Mouse (Mus musculus): Measurements from ENCODE around the gene Emc8. TPM values are rescaled to one million over a fixed set of nuclear protein-coding genes. Genes with fewer than 3 reads are reported as not detected.
A peak's percentile ranks its signal among the peaks of the same experiment; 100 is the strongest.

Gene Emc8
- total and polyA plus RNA-seq, 2 experiments from 2014 or later = 87.9 to 124 TPM

DNA sequence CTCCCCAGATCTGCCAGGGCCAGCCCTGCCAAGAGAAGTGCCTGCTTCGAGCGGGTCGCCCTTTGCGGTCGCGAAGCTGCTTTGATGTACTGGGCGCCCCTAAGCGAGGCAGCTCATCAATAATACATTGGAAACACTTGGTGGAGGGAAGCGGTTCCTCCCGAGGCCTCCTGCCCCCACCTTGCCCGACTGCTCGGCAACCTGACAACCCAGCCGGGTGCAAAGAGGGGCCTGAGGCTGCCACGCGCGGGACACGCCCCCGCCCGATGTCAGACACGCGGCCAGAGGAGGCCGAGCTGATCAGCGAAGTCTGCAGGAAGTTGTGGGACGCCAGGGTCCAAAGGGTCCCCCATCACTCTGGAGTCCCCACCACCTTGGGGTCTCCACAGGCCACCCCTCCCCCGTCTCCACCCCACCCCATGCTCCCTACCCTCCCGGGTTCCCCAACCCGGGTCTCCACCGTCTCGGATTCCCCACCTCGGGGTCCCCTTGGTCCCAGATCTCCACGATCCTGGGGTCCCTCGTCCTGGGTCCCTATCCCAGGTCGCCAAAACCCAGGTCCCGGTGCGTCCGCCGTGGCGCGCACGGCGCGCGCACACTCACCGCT lies 34.6 kb downstream of the Emc8 start:
- whole genome bisulfite sequencing = under 1% methylated on average over 38 of the region's 44 CpGs
- H3K27ac ChIP-seq = no peak overlapping the region

DNA sequence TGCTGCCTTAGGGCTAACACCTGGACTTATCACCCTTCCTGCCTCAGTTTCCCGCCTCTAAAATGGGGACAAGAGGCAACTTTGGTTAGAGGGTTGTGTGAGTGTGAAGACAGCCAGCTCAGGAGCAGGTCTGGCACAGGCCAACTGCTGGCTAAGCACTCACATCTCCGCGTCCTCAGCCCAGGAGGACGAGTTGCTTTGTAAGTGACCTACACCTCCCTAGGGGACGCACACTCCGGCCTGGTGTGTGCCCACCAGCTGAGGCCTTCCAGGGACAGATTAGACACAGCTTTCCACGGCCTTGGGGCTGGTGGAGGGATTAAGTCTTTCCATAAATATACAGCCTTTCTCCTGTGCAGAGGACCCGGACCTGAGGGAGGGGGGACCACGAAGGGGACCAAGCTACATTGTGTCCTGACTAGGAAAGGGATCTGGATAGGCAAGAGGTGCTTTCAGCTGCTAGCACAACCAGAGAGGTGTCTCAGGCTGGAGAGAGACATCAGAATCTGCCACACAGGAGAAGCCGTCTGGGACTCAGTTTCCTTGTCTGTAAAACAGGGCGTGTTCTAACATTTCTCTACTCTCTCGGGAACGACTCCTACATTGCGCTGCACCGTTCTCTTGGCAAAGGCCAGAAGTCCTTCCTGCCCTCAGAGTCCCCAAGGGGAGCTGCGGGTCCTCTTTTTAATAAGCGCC lies 35.3 kb downstream of the Emc8 start:
- no peak overlapping the region for H3K27ac ChIP-seq
- TF ChIP-seq CTCF (IDR thresholded peaks at IDR 0.05; ENCODE audit: low read depth) = no peak
- 26% methylated on average over 17 of the region's 17 CpGs for WGBS
- no peaks in the 10 kb centered on the region for H3K9me3 ChIP-seq (ENCODE audit: low read length)
- DNase-seq (ENCODE audit: low spot score) = no peak
- peak overlapping the region; percentile 55 for H3K4me3 ChIP-seq (ENCODE audit: low read length)
- H3K27me3 ChIP-seq (ENCODE audit: insufficient read depth, low read length) = no peaks in the 10 kb centered on the region
- no peaks in the 10 kb centered on the region for H3K36me3 ChIP-seq (ENCODE audit: insufficient read depth, low read length)
- ATAC-seq = no peak
- H3K4me1 ChIP-seq (ENCODE audit: insufficient read depth, low read length) = no peaks in the 10 kb centered on the region
- H3K4me2 ChIP-seq (ENCODE audit: low read depth, low read length) = peak overlapping the region; percentile 94
- no peak overlapping the region for H3K9ac ChIP-seq (replicated peaks; ENCODE audit: low read length)

More for the DNA sequence above, 34.6 kb downstream of the Emc8 start:
- TF ChIP-seq CTCF (IDR thresholded peaks at IDR 0.05; ENCODE audit: low read depth) = no peak
- Histone ChIP-seq H3K9ac (replicated peaks; ENCODE audit: low read length) (peak overlapping the region; percentile 55), H3K4me2 (ENCODE audit: low read depth, low read length) (peak overlapping the region; percentile 94), H3K9me3 (ENCODE audit: low read length) (no peaks in the 10 kb centered on the region), H3K36me3 (ENCODE audit: insufficient read depth, low read length) (no peaks in the 10 kb centered on the region), H3K4me3 (ENCODE audit: low read length) (peak overlapping the region; percentile 55), H3K27me3 (ENCODE audit: insufficient read depth, low read length) (no peaks in the 10 kb centered on the region), H3K4me1 (ENCODE audit: insufficient read depth, low read length) (no peaks in the 10 kb centered on the region)
- ATAC-seq (peak; percentile 33), DNase-seq (ENCODE audit: low spot score) (peak; percentile 13)

DNA sequence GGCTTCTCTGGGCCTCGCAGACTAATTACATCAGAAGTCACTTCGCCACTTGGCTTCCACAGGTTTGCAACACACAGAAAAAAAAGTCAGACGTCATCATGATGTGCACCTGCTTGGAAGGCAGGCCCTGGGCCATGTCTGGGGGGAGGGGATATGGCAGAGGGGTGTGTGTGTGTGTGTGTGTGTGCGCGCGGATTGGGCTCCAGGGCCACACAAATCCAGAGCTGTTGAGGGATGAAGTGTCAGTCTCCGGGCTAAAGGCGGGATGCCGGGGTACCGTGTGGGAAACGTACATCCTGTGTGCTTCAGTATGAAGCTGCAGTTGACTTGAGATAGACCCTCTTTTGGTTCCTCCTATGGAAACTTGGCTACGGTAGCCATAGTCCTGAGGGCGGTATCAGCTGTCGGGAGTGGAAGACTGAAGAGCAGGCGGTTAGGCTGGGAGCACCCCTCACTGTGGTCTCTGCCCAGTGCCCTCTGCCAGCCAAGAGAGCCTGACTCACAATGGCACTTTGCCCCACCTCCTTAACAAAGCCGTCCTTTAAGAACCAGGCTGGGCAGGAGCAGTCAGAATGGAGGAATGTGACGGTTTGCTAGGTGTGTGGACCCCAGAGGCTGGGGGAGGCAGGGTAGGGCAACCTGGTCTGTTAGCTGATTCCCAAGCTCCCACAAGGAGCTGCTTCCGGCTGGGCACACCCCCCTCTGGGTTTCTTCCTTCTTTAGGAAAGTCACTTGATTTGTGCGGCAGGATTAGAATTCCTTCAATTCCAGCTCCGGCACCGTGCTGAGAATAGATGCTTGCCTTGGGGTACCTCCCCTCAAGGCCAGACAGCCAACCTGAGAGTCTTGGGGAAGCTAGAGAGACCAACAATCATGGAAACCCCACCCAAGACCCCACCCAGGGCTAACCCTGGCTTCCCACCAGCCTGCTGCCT lies 36.7 kb downstream of the Emc8 start:
- Histone ChIP-seq H3K9ac (replicated peaks; ENCODE audit: low read length) (no peak overlapping the region), H3K4me3 (ENCODE audit: low read length) (no peak overlapping the region), H3K4me1 (ENCODE audit: insufficient read depth, low read length) (no peaks in the 10 kb centered on the region), H3K4me2 (ENCODE audit: low read depth, low read length) (no peak overlapping the region), H3K27me3 (ENCODE audit: insufficient read depth, low read length) (no peaks in the 10 kb centered on the region), H3K36me3 (ENCODE audit: insufficient read depth, low read length) (no peaks in the 10 kb centered on the region), H3K27ac (no peak overlapping the region), H3K9me3 (ENCODE audit: low read length) (no peaks in the 10 kb centered on the region)
- no peak for ATAC-seq
- peak; percentile 43 for DNase-seq (ENCODE audit: low spot score)
- TF ChIP-seq CTCF (IDR thresholded peaks at IDR 0.05; ENCODE audit: low read depth) = no peak
- 67% methylated on average over 21 of the region's 21 CpGs for WGBS

DNA sequence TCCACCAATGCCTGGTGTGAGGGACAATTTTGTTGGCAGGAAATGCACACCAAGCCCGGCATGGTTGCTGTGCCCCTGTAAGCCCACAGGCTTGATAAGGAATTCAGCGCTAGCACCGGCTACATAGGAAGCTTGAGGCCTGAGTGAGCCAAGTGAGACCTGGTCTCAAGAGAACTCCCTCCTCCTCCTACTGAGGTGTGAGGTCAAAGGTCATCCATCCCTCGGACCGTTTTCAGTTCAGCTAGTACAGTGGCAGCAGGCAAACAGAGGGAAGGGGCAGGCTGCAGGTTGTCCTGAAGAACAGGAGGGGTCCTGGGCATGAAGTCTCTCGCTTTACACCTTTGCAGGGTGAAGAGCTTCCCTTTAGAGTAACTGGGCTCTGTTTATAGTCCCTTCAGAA lies 37.5 kb downstream of the Emc8 start:
- Histone ChIP-seq H3K4me1 (ENCODE audit: insufficient read depth, low read length) (no peaks in the 10 kb centered on the region), H3K9ac (replicated peaks; ENCODE audit: low read length) (no peak overlapping the region), H3K27me3 (ENCODE audit: insufficient read depth, low read length) (no peaks in the 10 kb centered on the region), H3K4me2 (ENCODE audit: low read depth, low read length) (no peak overlapping the region), H3K36me3 (ENCODE audit: insufficient read depth, low read length) (no peaks in the 10 kb centered on the region), H3K9me3 (ENCODE audit: low read length) (no peaks in the 10 kb centered on the region), H3K4me3 (ENCODE audit: low read length) (no peak overlapping the region), H3K27ac (no peak overlapping the region)
- 63% methylated on average over 6 of the region's 6 CpGs for WGBS
- ATAC-seq (no peak), DNase-seq (ENCODE audit: low spot score) (no peak)
- no peak for TF ChIP-seq CTCF (IDR thresholded peaks at IDR 0.05; ENCODE audit: low read depth)

DNA sequence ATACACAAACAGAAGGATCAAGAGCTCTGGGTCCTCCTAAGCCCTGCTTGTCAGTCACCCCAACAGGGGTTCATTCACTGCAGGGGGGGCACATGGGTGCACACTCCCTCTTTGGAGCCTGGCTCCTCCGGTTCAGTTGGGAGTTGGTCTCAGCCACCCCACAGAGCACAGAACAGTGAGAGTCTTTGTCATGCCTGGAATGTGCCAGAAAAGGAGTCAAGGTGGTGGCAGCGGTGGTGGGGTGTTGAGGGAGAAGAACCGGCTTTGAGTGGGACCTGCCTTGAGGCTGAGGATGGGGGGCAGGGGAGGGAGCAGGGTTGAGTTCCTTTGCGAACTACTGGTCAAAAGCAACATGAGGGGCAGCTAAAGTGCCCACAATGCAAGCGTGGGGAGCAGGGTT lies 38.3 kb downstream of the Emc8 start:
- Histone ChIP-seq H3K4me3 (ENCODE audit: low read length) (no peak overlapping the region), H3K4me1 (ENCODE audit: insufficient read depth, low read length) (no peaks in the 10 kb centered on the region), H3K9ac (replicated peaks; ENCODE audit: low read length) (no peak overlapping the region), H3K4me2 (ENCODE audit: low read depth, low read length) (no peak overlapping the region), H3K27ac (no peak overlapping the region), H3K36me3 (ENCODE audit: insufficient read depth, low read length) (no peaks in the 10 kb centered on the region), H3K9me3 (ENCODE audit: low read length) (no peaks in the 10 kb centered on the region), H3K27me3 (ENCODE audit: insufficient read depth, low read length) (no peaks in the 10 kb centered on the region)
- ATAC-seq (no peak), DNase-seq (ENCODE audit: low spot score) (no peak)
- TF ChIP-seq CTCF (IDR thresholded peaks at IDR 0.05; ENCODE audit: low read depth) = no peak
- 45% methylated on average over 5 of the region's 5 CpGs for WGBS

DNA sequence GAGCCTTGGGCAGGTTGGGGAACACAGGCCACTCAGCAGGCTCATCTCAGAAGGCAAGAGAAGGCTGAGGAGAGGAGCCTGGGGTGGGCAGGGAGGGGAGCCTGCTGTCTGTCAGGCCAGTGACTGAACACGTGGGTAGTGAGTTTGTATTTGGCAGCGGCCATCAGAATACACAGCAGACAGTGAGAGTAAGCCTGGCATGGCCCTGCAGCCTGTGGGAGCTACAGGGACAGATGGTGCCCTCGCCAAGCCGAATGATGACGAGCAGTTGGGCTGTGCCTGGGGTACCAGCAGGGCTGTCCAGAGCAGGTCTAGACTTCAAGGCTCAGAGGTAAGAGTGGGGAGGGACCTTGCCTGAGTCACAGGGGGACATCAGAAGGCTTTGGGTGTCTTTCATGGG lies 41.1 kb downstream of the Emc8 start:
- WGBS = 49% methylated on average over 5 of the region's 5 CpGs
- DNase-seq (ENCODE audit: low spot score) = peak; percentile 67

More for the DNA sequence above, 41.1 kb downstream of the Emc8 start:
- ATAC-seq = peak; percentile 67
- no peaks in the 10 kb centered on the region for H3K9me3 ChIP-seq (ENCODE audit: low read length)
- H3K36me3 ChIP-seq (ENCODE audit: insufficient read depth, low read length) = no peaks in the 10 kb centered on the region
- H3K27ac ChIP-seq = no peak overlapping the region
- H3K4me3 ChIP-seq (ENCODE audit: low read length) = no peak overlapping the region
- TF ChIP-seq CTCF (IDR thresholded peaks at IDR 0.05; ENCODE audit: low read depth) = no peak
- no peak overlapping the region for H3K4me2 ChIP-seq (ENCODE audit: low read depth, low read length)
- H3K4me1 ChIP-seq (ENCODE audit: insufficient read depth, low read length) = no peaks in the 10 kb centered on the region
- no peaks in the 10 kb centered on the region for H3K27me3 ChIP-seq (ENCODE audit: insufficient read depth, low read length)
- no peak overlapping the region for H3K9ac ChIP-seq (replicated peaks; ENCODE audit: low read length)

Data from hindbrain, postnatal 0 days (tissue).